Mouse (Mus musculus): ENCODE data around the gene Pmfbp1.

Gene Pmfbp1

GRCm38 (mm10) chr8:109499009-109499717 lies 5.3 kb downstream of the Pmfbp1 start:
- no peak for DNase-seq (ENCODE audit: extremely low read depth, low read depth, low spot score)

- no peak for DNase-seq (ENCODE audit: extremely low read depth, low read depth, low spot score)
Measured at GRCm38 (mm10) chr8:109503566-109503965, 9.7 kb downstream of the Pmfbp1 start.

- DNase-seq (ENCODE audit: extremely low read depth, low read depth, low spot score) = no peak
Measured at GRCm38 (mm10) chr8:109505560-109505959, 11.7 kb downstream of the Pmfbp1 start.

- DNase-seq (ENCODE audit: extremely low read depth, low read depth, low spot score) = no peak
Measured at GRCm38 (mm10) chr8:109524008-109524407, 30.2 kb downstream of the Pmfbp1 start.

GRCm38 (mm10) chr8:109535140-109535990 lies 41.5 kb downstream of the Pmfbp1 start:
- DNase-seq (ENCODE audit: extremely low read depth, low read depth, low spot score) = no peak

GRCm38 (mm10) chr8:109536703-109537102 lies 42.9 kb downstream of the Pmfbp1 start:
- DNase-seq (ENCODE audit: extremely low read depth, low read depth, low spot score) = no peak

- no peak for DNase-seq (ENCODE audit: extremely low read depth, low read depth, low spot score)
Measured at GRCm38 (mm10) chr8:109542165-109542564, 48.3 kb downstream of the Pmfbp1 start.

GRCm38 (mm10) chr8:109542748-109543519 lies 49.1 kb downstream of the Pmfbp1 start:
- no peak for DNase-seq (ENCODE audit: extremely low read depth, low read depth, low spot score)

GRCm38 (mm10) chr8:109544049-109544448 lies 50.2 kb downstream of the Pmfbp1 start:
- no peak for DNase-seq (ENCODE audit: extremely low read depth, low read depth, low spot score)

GRCm38 (mm10) chr8:109551663-109552062 lies 57.8 kb downstream of the Pmfbp1 start:
- no peak for DNase-seq (ENCODE audit: extremely low read depth, low read depth, low spot score)

GRCm38 (mm10) chr8:109563881-109564280 lies 70.1 kb downstream of the Pmfbp1 start:
- no peak for DNase-seq (ENCODE audit: extremely low read depth, low read depth, low spot score)

GRCm38 (mm10) chr8:109564766-109565165 lies 70.9 kb downstream of the Pmfbp1 start:
- no peak for DNase-seq (ENCODE audit: extremely low read depth, low read depth, low spot score)

- peak; percentile 99 for DNase-seq (ENCODE audit: extremely low read depth, low read depth, low spot score)
Measured at GRCm38 (mm10) chr8:109565498-109566333, 71.9 kb downstream of the Pmfbp1 start, which contains the start of the genes Dhx38 and Txnl4b. Gene Dhx38, minus strand, starts transcription at chr8:109565861. Gene Txnl4b, plus strand, starts transcription at chr8:109565892.

- DNase-seq (ENCODE audit: extremely low read depth, low read depth, low spot score) = no peak
Measured at GRCm38 (mm10) chr8:109571139-109571538, 77.3 kb downstream of the Pmfbp1 start.

GRCm38 (mm10) chr8:109576311-109576710 lies 82.5 kb downstream of the Pmfbp1 start:
- no peak for DNase-seq (ENCODE audit: extremely low read depth, low read depth, low spot score)

GRCm38 (mm10) chr8:109578900-109579301 lies 85.1 kb downstream of the Pmfbp1 start, which contains the start of gene Hp:
Gene Hp, minus strand, starts transcription at chr8:109579172.
- no peak for DNase-seq (ENCODE audit: extremely low read depth, low read depth, low spot score)

GRCm38 (mm10) chr8:109584293-109584692 lies 90.5 kb downstream of the Pmfbp1 start:
- no peak for DNase-seq (ENCODE audit: extremely low read depth, low read depth, low spot score)

- no peak for DNase-seq (ENCODE audit: extremely low read depth, low read depth, low spot score)
Measured at GRCm38 (mm10) chr8:109584830-109585229, 91.0 kb downstream of the Pmfbp1 start.

GRCm38 (mm10) chr8:109585652-109586051 lies 91.8 kb downstream of the Pmfbp1 start:
- DNase-seq (ENCODE audit: extremely low read depth, low read depth, low spot score) = no peak

- no peak for DNase-seq (ENCODE audit: extremely low read depth, low read depth, low spot score)
Measured at GRCm38 (mm10) chr8:109586972-109587504, 93.2 kb downstream of the Pmfbp1 start.
